In genomic region chr10:4284781-4285180, GRCm38 (mm10) we compare ENCODE assay signal across 29 mouse cellular contexts. TPM values are rescaled to one million over a fixed set of nuclear protein-coding genes. Genes with fewer than 3 reads are reported as not detected.
DNase-seq lines count a peak whose midpoint lies in the region; ATAC-seq and TF ChIP-seq lines count a peak whose summit lies in the region.
"Had no signal": no experiment of that assay in that cellular context is flagged by ENCODE, and none has a peak within 500 bp of the region (broad histone marks: within the 10 kb centered on the region; RNA-seq: fewer than 3 reads in every experiment).

No protein-coding gene starts in this region.

- peak overlapping the region; percentile 71 for H3K27ac ChIP-seq in kidney, embryonic 16.5 days (ENCODE audit: low read length)
- no peak overlapping the region for H3K27ac ChIP-seq in kidney, adult 2 months (ENCODE audit: insufficient read depth, low read depth, low read length)
- H3K27ac ChIP-seq: forebrain, embryonic 13.5 days; hindbrain, embryonic 13.5 days; liver, embryonic 14.5 days; midbrain, embryonic 10.5 days; midbrain, embryonic 15.5 days had no signal

- H3K9ac ChIP-seq in kidney, embryonic 16.5 days (replicated peaks; ENCODE audit: low read length), result no peak overlapping the region
- H3K9ac ChIP-seq: forebrain, embryonic 13.5 days; hindbrain, embryonic 13.5 days; liver, embryonic 14.5 days; midbrain, embryonic 15.5 days had no signal

- no peaks in the 10 kb centered on the region for H3K36me3 ChIP-seq in kidney, embryonic 16.5 days (ENCODE audit: insufficient read depth, low read length)
- H3K36me3 ChIP-seq in kidney, adult 2 months (ENCODE audit: control insufficient read depth, insufficient read depth, low read length), result no peaks in the 10 kb centered on the region
- peaks cover 39% of the 10 kb centered on the region for H3K36me3 ChIP-seq in E14TG2a.4 (ENCODE audit: insufficient read depth, low read length)
- H3K36me3 ChIP-seq: hindbrain, embryonic 13.5 days; midbrain, embryonic 10.5 days; midbrain, embryonic 15.5 days had no signal

- ATAC-seq in kidney, embryonic 16.5 days (ENCODE audit: low FRiP score, low TSS enrichment), result no peak
- ATAC-seq: CD4-positive, CD25-positive, alpha-beta regulatory T cell, adult 4 months; forebrain, embryonic 13.5 days; midbrain, embryonic 15.5 days had no signal

- TF ChIP-seq CTCF in kidney, adult 2 months (conservative IDR thresholded peaks at IDR 0.05; ENCODE audit: insufficient read depth, insufficient read length, low read depth, low read length), result no peak
- TF ChIP-seq CTCF in E14TG2a.4 (conservative IDR thresholded peaks at IDR 0.05; ENCODE audit: low read length), result no peak

- H3K4me3 ChIP-seq in kidney, embryonic 16.5 days (ENCODE audit: low read length), result no peak overlapping the region
- H3K4me3 ChIP-seq in kidney, adult 2 months (ENCODE audit: insufficient read depth, low read depth, low read length), result no peak overlapping the region
- peak overlapping the region; percentile 39 for H3K4me3 ChIP-seq in E14TG2a.4 (replicated peaks; ENCODE audit: low read length)
- H3K4me3 ChIP-seq: forebrain, embryonic 13.5 days; hindbrain, embryonic 13.5 days; midbrain, embryonic 10.5 days; midbrain, embryonic 15.5 days had no signal

- H3K9me3 ChIP-seq in kidney, embryonic 16.5 days (ENCODE audit: low read length), result no peaks in the 10 kb centered on the region
- no peaks in the 10 kb centered on the region for H3K9me3 ChIP-seq in E14TG2a.4 (ENCODE audit: low read length)
- H3K9me3 ChIP-seq: forebrain, embryonic 13.5 days; hindbrain, embryonic 13.5 days; midbrain, embryonic 10.5 days; midbrain, embryonic 15.5 days had no signal

- no peak for TF ChIP-seq POLR2A in kidney, adult 2 months (IDR thresholded peaks at IDR 0.05; ENCODE audit: low read depth, low read length)

- WGBS in kidney, embryonic 16.5 days, result 77% methylated on average over 1 of the region's 1 CpGs
- 92% methylated on average over 1 of the region's 1 CpGs for WGBS in kidney, adult 2 months

- no peak overlapping the region for H3K4me2 ChIP-seq in kidney, embryonic 16.5 days (replicated peaks; ENCODE audit: low read depth, low read length)
- H3K4me2 ChIP-seq: forebrain, embryonic 13.5 days; heart, embryonic 11.5 days; hindbrain, embryonic 13.5 days; midbrain, embryonic 15.5 days had no signal

- H3K4me1 ChIP-seq in kidney, embryonic 16.5 days (ENCODE audit: insufficient read depth, low read length), result peaks cover 16% of the 10 kb centered on the region
- no peaks in the 10 kb centered on the region for H3K4me1 ChIP-seq in kidney, adult 2 months (ENCODE audit: control insufficient read depth, insufficient read depth, low read length)
- peaks cover 74% of the 10 kb centered on the region for H3K4me1 ChIP-seq in E14TG2a.4 (replicated peaks; ENCODE audit: low read depth, low read length)
- H3K4me1 ChIP-seq: forebrain, embryonic 13.5 days; midbrain, embryonic 15.5 days had no signal

- no peaks in the 10 kb centered on the region for H3K27me3 ChIP-seq in kidney, embryonic 16.5 days (ENCODE audit: insufficient read depth, low read length)
- no peaks in the 10 kb centered on the region for H3K27me3 ChIP-seq in kidney, adult 2 months (replicated peaks; ENCODE audit: control insufficient read depth, insufficient read depth, low read length)
- no peaks in the 10 kb centered on the region for H3K27me3 ChIP-seq in E14TG2a.4 (ENCODE audit: insufficient read depth, low read length)
- H3K27me3 ChIP-seq: forebrain, embryonic 13.5 days; hindbrain, embryonic 13.5 days; midbrain, embryonic 15.5 days had no signal

- no peak for DNase-seq in kidney, adult 2 months
- DNase-seq in ES-CJ7 (ENCODE audit: low read depth, low spot score) (peak; percentile 80), ZHBTc4 (ENCODE audit: low read depth, low spot score) (peak; percentile 61)
- DNase-seq in layer of hippocampus, adult 18-20 months (ENCODE audit: low spot score in 2 of 2), result no peak
- no peak for DNase-seq in thymus, postnatal 0 days (ENCODE audit: low spot score)
- DNase-seq: adrenal gland, adult 8-10 months; cerebellum, adult 11 months; cerebellum, adult 9-10 months; cerebellum, postnatal 36 days; gastrocnemius, postnatal 25 days; heart, adult 11 months; heart, postnatal 4 days; kidney, adult 11 months; kidney, postnatal 10 days; layer of hippocampus, adult 9-11 months; liver; lung, adult 2 months; right cerebral cortex, adult 18-20 months; thymus, adult 18-20 months; thymus, postnatal 36 days had no signal

RNA-seq across cellular contexts. Expression of gene Akap12, which starts 18.6 kb away (rescaled TPM):
- polyA plus RNA-seq in kidney, embryonic 16.5 days (2015; fragmentation: Nextera tagmentation; extraction: Ambion mirVana), result 92.7 and 96.4 TPM in 2 replicates
- polyA plus RNA-seq in kidney, adult 2 months (2012; rRNA removed), result 5.0 and 6.0 TPM in 2 replicates
- 10 to 100 TPM; 12.1 TPM for total RNA-seq in layer of hippocampus, adult 18-20 months (2021)
- 16.0 and 16.4 TPM in 2 replicates for polyA plus RNA-seq in thymus, postnatal 0 days (2015; fragmentation: Nextera tagmentation; extraction: Ambion mirVana)

Comparison
In these comparisons a context has a peak if more than half of its experiments do, and no peak if none do; other contexts are left out.
1. DNase-seq: peak in ES-CJ7 (single experiment) and ZHBTc4 (single experiment); none in kidney, adult 2 months (single experiment), layer of hippocampus, adult 18-20 months (0 of 2) and thymus, postnatal 0 days (single experiment).